ENCODE assay signal across 8 mouse cellular contexts in the genomic region with DNA sequence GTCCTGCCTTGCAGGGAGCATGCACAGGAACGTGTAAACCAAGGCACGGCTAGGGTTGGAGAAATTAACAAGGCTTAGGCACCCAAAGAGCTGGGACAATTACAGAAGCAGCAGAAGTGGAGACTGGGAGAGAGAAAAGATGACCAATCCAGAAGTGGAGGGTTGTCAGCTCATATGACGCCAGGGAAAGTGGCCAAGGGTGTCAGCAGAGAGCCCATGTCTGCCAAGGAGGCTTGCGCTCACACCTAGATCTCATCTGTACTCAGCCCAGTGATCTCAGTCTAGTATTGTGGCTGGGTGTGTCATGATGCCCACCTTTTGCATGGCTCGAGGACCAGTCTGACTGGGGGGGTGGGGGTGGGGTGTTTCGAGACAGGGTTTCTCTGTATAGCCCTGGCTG. TPM values are rescaled to one million over a fixed set of nuclear protein-coding genes. Genes with fewer than 3 reads are reported as not detected.
DNase-seq lines count a peak whose midpoint lies in the region; ATAC-seq lines count a peak whose summit lies in the region.
"Had no signal": no experiment of that assay in that cellular context is flagged by ENCODE, and none has a peak within 500 bp of the region (broad histone marks: within the 10 kb centered on the region; RNA-seq: fewer than 3 reads in every experiment).

No protein-coding gene starts in this region.

- H3K4me1 ChIP-seq in lung, embryonic 15.5 days: peaks cover 25% of the 10 kb centered on the region
- peaks cover 58% of the 10 kb centered on the region for H3K4me1 ChIP-seq in heart, embryonic 10.5 days
- H3K4me1 ChIP-seq in limb, embryonic 11.5 days (ENCODE audit: control insufficient read depth, insufficient read depth, low read length): peaks cover 5% of the 10 kb centered on the region; the same call in 1 of the 2 replicates
- H3K4me1 ChIP-seq in stomach, embryonic 14.5 days (ENCODE audit: control insufficient read depth, insufficient read depth, low read length): peaks cover 12% of the 10 kb centered on the region

- no peaks in the 10 kb centered on the region for H3K36me3 ChIP-seq in lung, embryonic 15.5 days
- H3K36me3 ChIP-seq in heart, embryonic 10.5 days: peaks cover 23% of the 10 kb centered on the region
- no peaks in the 10 kb centered on the region for H3K36me3 ChIP-seq in limb, embryonic 11.5 days (ENCODE audit: control insufficient read depth, insufficient read depth, low read length)
- H3K36me3 ChIP-seq in stomach, embryonic 14.5 days (ENCODE audit: control insufficient read depth, insufficient read depth, low read length): no peaks in the 10 kb centered on the region

- no peak for DNase-seq in lung, postnatal 36 days
- DNase-seq in heart, embryonic 10.5 days (ENCODE audit: low spot score): no peak
- DNase-seq in limb, embryonic 11.5 days (ENCODE audit: low spot score): no peak
- DNase-seq in c-Kit-positive CD71-positive TER-119-positive erythroid progenitor cells, embryonic 14.5 days (ENCODE audit: low spot score): no peak
- no peak for DNase-seq in Muller cell, postnatal 12 days (ENCODE audit: inconsistent ontology term)

- ATAC-seq in lung, embryonic 15.5 days (ENCODE audit: borderline replicate concordance, extremely low read depth, low FRiP score, low TSS enrichment): no peak
- no peak for ATAC-seq in limb, embryonic 11.5 days (ENCODE audit: insufficient number of reproducible peaks, low FRiP score, low TSS enrichment, low read depth)
- no peak for ATAC-seq in stomach, embryonic 14.5 days (ENCODE audit: insufficient number of reproducible peaks, insufficient read depth, low FRiP score, low read depth)

- WGBS in lung, embryonic 15.5 days: 37% methylated on average over 6 of the region's 6 CpGs
- 47% methylated on average over 6 of the region's 6 CpGs for WGBS in heart, embryonic 10.5 days
- whole genome bisulfite sequencing in limb, embryonic 11.5 days: 64% methylated on average over 6 of the region's 6 CpGs
- 62% methylated on average over 6 of the region's 6 CpGs for WGBS in stomach, embryonic 14.5 days

- H3K4me2 ChIP-seq in lung, embryonic 15.5 days: peak overlapping the region; percentile 76; the same call in 1 of the 2 replicates
- H3K4me2 ChIP-seq in limb, embryonic 11.5 days (ENCODE audit: low read depth, severe bottlenecking): no peak overlapping the region
- no peak overlapping the region for H3K4me2 ChIP-seq in stomach, embryonic 14.5 days (replicated peaks; ENCODE audit: low read depth, low read length)

- no peaks in the 10 kb centered on the region for H3K9me3 ChIP-seq in lung, embryonic 15.5 days
- H3K9me3 ChIP-seq in heart, embryonic 10.5 days: no peaks in the 10 kb centered on the region
- no peaks in the 10 kb centered on the region for H3K9me3 ChIP-seq in limb, embryonic 11.5 days (ENCODE audit: control insufficient read depth, low read length)
- no peaks in the 10 kb centered on the region for H3K9me3 ChIP-seq in stomach, embryonic 14.5 days (ENCODE audit: control insufficient read depth, low read depth, low read length)

- H3K27me3 ChIP-seq in lung, embryonic 15.5 days: no peaks in the 10 kb centered on the region
- H3K27me3 ChIP-seq in heart, embryonic 10.5 days (ENCODE audit: insufficient read depth, poor library complexity, severe bottlenecking): peaks cover 9% of the 10 kb centered on the region; the same call in 1 of the 2 replicates
- H3K27me3 ChIP-seq in limb, embryonic 11.5 days (ENCODE audit: control insufficient read depth, insufficient read depth, low read length): no peaks in the 10 kb centered on the region
- no peaks in the 10 kb centered on the region for H3K27me3 ChIP-seq in stomach, embryonic 14.5 days (ENCODE audit: control insufficient read depth, insufficient read depth, low read length)

- peak overlapping the region; percentile 85 for H3K27ac ChIP-seq in lung, embryonic 15.5 days
- peak overlapping the region; percentile 91 for H3K27ac ChIP-seq in heart, embryonic 10.5 days
- H3K27ac ChIP-seq in limb, embryonic 11.5 days (replicated peaks; ENCODE audit: low read depth, low read length): no peak overlapping the region; the same call in 1 of the 2 replicates
- H3K27ac ChIP-seq in stomach, embryonic 14.5 days (ENCODE audit: low read length): peak overlapping the region; percentile 27; the same call in 1 of the 2 replicates
- H3K27ac ChIP-seq: macrophage had no signal

- H3K4me3 ChIP-seq in lung, embryonic 15.5 days: peak overlapping the region; percentile 58
- peak overlapping the region; percentile 83 for H3K4me3 ChIP-seq in heart, embryonic 10.5 days
- H3K4me3 ChIP-seq in limb, embryonic 11.5 days (ENCODE audit: low read depth, low read length): peak overlapping the region; percentile 49
- peak overlapping the region; percentile 56 for H3K4me3 ChIP-seq in stomach, embryonic 14.5 days (ENCODE audit: low read depth, low read length)

- H3K9ac ChIP-seq in lung, embryonic 15.5 days: peak overlapping the region; percentile 69
- 0 out of 2 replicates have a peak overlapping the region, but pooled peaks have one; percentile 17 for H3K9ac ChIP-seq in limb, embryonic 11.5 days (ENCODE audit: low read length)
- 0 out of 2 replicates have a peak overlapping the region, but pooled peaks have one; percentile 28 for H3K9ac ChIP-seq in stomach, embryonic 14.5 days (replicated peaks; ENCODE audit: low read depth, low read length)

RNA-seq across cellular contexts. Expression of a gene that starts 0.7 kb away (rescaled TPM):
- polyA plus RNA-seq in lung, embryonic 15.5 days (2015; fragmentation: Nextera tagmentation; extraction: Ambion mirVana): not detected in 2 replicates
- not detected in 2 replicates for polyA plus RNA-seq in heart, embryonic 10.5 days (2016; fragmentation: Nextera tagmentation; extraction: Ambion mirVana)
- polyA plus RNA-seq in limb, embryonic 11.5 days (2014; fragmentation: Nextera tagmentation; extraction: Ambion mirVana): 0.27 TPM in 1 of 2 replicates, not detected in the other
- polyA plus RNA-seq in stomach, embryonic 14.5 days (2014; fragmentation: Nextera tagmentation; extraction: Ambion mirVana): not detected in 2 replicates

RNA-seq across cellular contexts. Expression of a gene that starts 5.9 kb away (rescaled TPM):
- 339 and 341 TPM in 2 replicates for polyA plus RNA-seq in lung, embryonic 15.5 days (2015; fragmentation: Nextera tagmentation; extraction: Ambion mirVana)
- 164 and 186 TPM in 2 replicates for polyA plus RNA-seq in heart, embryonic 10.5 days (2016; fragmentation: Nextera tagmentation; extraction: Ambion mirVana)
- polyA plus RNA-seq in limb, embryonic 11.5 days (2014; fragmentation: Nextera tagmentation; extraction: Ambion mirVana): 68.1 and 72.2 TPM in 2 replicates
- 113 and 120 TPM in 2 replicates for polyA plus RNA-seq in stomach, embryonic 14.5 days (2014; fragmentation: Nextera tagmentation; extraction: Ambion mirVana)

RNA-seq across cellular contexts. Expression of a gene that starts 18.5 kb away (rescaled TPM):
- 39.1 and 41.1 TPM in 2 replicates for polyA plus RNA-seq in lung, embryonic 15.5 days (2015; fragmentation: Nextera tagmentation; extraction: Ambion mirVana)
- 20.4 and 28.9 TPM in 2 replicates for polyA plus RNA-seq in heart, embryonic 10.5 days (2016; fragmentation: Nextera tagmentation; extraction: Ambion mirVana)
- 12.2 and 12.8 TPM in 2 replicates for polyA plus RNA-seq in limb, embryonic 11.5 days (2014; fragmentation: Nextera tagmentation; extraction: Ambion mirVana)
- 43.7 and 44.8 TPM in 2 replicates for polyA plus RNA-seq in stomach, embryonic 14.5 days (2014; fragmentation: Nextera tagmentation; extraction: Ambion mirVana)

RNA-seq across cellular contexts. Expression of a gene that starts 42.5 kb away (rescaled TPM):
- 21.8 and 23.5 TPM in 2 replicates for polyA plus RNA-seq in lung, embryonic 15.5 days (2015; fragmentation: Nextera tagmentation; extraction: Ambion mirVana)
- 15.7 and 18.2 TPM in 2 replicates for polyA plus RNA-seq in heart, embryonic 10.5 days (2016; fragmentation: Nextera tagmentation; extraction: Ambion mirVana)
- 42.4 and 45.1 TPM in 2 replicates for polyA plus RNA-seq in limb, embryonic 11.5 days (2014; fragmentation: Nextera tagmentation; extraction: Ambion mirVana)
- 37.7 and 38.5 TPM in 2 replicates for polyA plus RNA-seq in stomach, embryonic 14.5 days (2014; fragmentation: Nextera tagmentation; extraction: Ambion mirVana)
- polyA plus RNA-seq: macrophage had no signal

Comparison
In these comparisons a context has a peak if more than half of its experiments do, and no peak if none do; other contexts are left out.
1. H3K9ac ChIP-seq: peak in every context shown above with its lines; median percentile 69 in lung, embryonic 15.5 days; 28 in stomach, embryonic 14.5 days; 17 in limb, embryonic 11.5 days.